Mouse (Mus musculus) limb, embryonic 12.5 days (tissue): ENCODE data around the gene Gm45194. TPM values are rescaled to one million over a fixed set of nuclear protein-coding genes. Genes with fewer than 3 reads are reported as not detected.
A peak's percentile ranks its signal among the peaks of the same experiment; 100 is the strongest.

Experiments used
- ATAC-seq: fragments of 200-750 bp; cut with Nextera tagmentation; 2 replicates; pipeline ENCODE4 v1.8.0; 2017; ENCODE audit warnings: low read depth, moderate TSS enrichment; ENCODE audit not compliant: insufficient number of reproducible peaks, insufficient read depth, low FRiP score, low TSS enrichment
- H3K27ac ChIP-seq: fragments of 300-500 bp; sonication (generic); 2 replicates; pipeline ENCODE4 v1.5.1; 2016; ENCODE audit warnings: mild to moderate bottlenecking, moderate library complexity
- H3K27me3 ChIP-seq: fragments of 300-500 bp; sonication (generic); 2 replicates; pipeline ENCODE4 v1.6.1; 2016; ENCODE audit warnings: mild to moderate bottlenecking, moderate library complexity
- H3K36me3 ChIP-seq: fragments of 300-500 bp; sonication (generic); 2 replicates; pipeline ENCODE4 v1.6.1; 2016; ENCODE audit warnings: mild to moderate bottlenecking, moderate library complexity
- H3K4me1 ChIP-seq: fragments of 300-500 bp; sonication (generic); replicated peaks from 2 replicates; pipeline ENCODE4 v1.6.1; 2016
- H3K4me2 ChIP-seq: fragments of 300-500 bp; sonication (generic); 2 replicates; pipeline ENCODE4 v1.6.1; 2016; ENCODE audit warnings: mild to moderate bottlenecking, moderate library complexity
- H3K4me3 ChIP-seq: fragments of 300-500 bp; sonication (generic); replicated peaks from 2 replicates; pipeline ENCODE4 v1.5.1; 2016; ENCODE audit warnings: mild to moderate bottlenecking
- H3K9ac ChIP-seq: fragments of 300-500 bp; sonication (generic); replicated peaks from 2 replicates; pipeline ENCODE4 v1.6.1; 2016; ENCODE audit warnings: mild to moderate bottlenecking, moderate library complexity
- H3K9me3 ChIP-seq: fragments of 300-500 bp; sonication (generic); 2 replicates; pipeline ENCODE4 v1.6.1; 2016; ENCODE audit warnings: mild to moderate bottlenecking, moderate library complexity
- WGBS: fragments of 180-500 bp; shearing (Covaris S2); methylation state at CpG from one replicate; pipeline ENCODE4 v1.1.7; 2016; 5-methylcytosine and 5-hydroxymethylcytosine counted together
- polyA plus RNA-seq: library from polyadenylated mRNA; unstranded; fragments of >200 nt; fragmentation: Nextera tagmentation; extraction: Ambion mirVana; gene quantifications from 2 replicates; pipeline ENCODE4 v1.2.1, GENCODE M21; 2016

The Gm45194 gene
- polyA plus RNA-seq, result 0.54 TPM in 1 of 2 replicates, not detected in the other

GRCm38 (mm10) chrX:111891089-111891488, at the start of gene Gm45194:
Gm45194 (plus strand) TSS chrX:111891389.
- Histone ChIP-seq H3K4me1 (no peaks in the 10 kb centered on the region), H3K9me3 (no peaks in the 10 kb centered on the region), H3K27me3 (peaks cover 16% of the 10 kb centered on the region), H3K4me3 (no peak within 1 kb of the TSS), H3K9ac (no peak within 1 kb of the TSS), H3K4me2 (no peak within 1 kb of the TSS), H3K36me3 (no peaks in the 10 kb centered on the region), H3K27ac (no peak within 1 kb of the TSS)
- no peak for ATAC-seq
- 46% methylated on average over 2 of the region's 2 CpGs for WGBS

- Histone ChIP-seq H3K36me3 (no peaks in the 10 kb centered on the region), H3K4me2 (no peak overlapping the region), H3K27me3 (no peaks in the 10 kb centered on the region), H3K27ac (no peak overlapping the region), H3K9ac (no peak overlapping the region), H3K9me3 (no peaks in the 10 kb centered on the region), H3K4me1 (no peaks in the 10 kb centered on the region), H3K4me3 (no peak overlapping the region)
- WGBS, result 84% methylated on average over 3 of the region's 3 CpGs
- no peak for ATAC-seq
These were observed 35.3 kb upstream of the Gm45194 start for GRCm38 (mm10) chrX:111855878-111856277.

- Histone ChIP-seq H3K27me3 (no peaks in the 10 kb centered on the region), H3K9ac (no peak overlapping the region), H3K4me2 (no peak overlapping the region), H3K4me1 (no peaks in the 10 kb centered on the region), H3K27ac (no peak overlapping the region), H3K4me3 (no peak overlapping the region), H3K9me3 (no peaks in the 10 kb centered on the region), H3K36me3 (no peaks in the 10 kb centered on the region)
- ATAC-seq, result no peak
- WGBS, result 72% methylated on average over 5 of the region's 5 CpGs
These were observed 9.9 kb upstream of the Gm45194 start for GRCm38 (mm10) chrX:111881251-111881650.

GRCm38 (mm10) chrX:111894321-111895050, 3.3 kb downstream of the Gm45194 start:
- Histone ChIP-seq H3K27ac (no peak overlapping the region), H3K4me2 (peak overlapping the region; percentile 61), H3K36me3 (no peaks in the 10 kb centered on the region), H3K9me3 (no peaks in the 10 kb centered on the region), H3K9ac (peak overlapping the region; percentile 40; the same call in 1 of the 2 replicates), H3K4me3 (peak overlapping the region; percentile 43), H3K27me3 (peaks cover 16% of the 10 kb centered on the region), H3K4me1 (no peaks in the 10 kb centered on the region)
- WGBS, result 18% methylated on average over 60 of the region's 71 CpGs
- peak; percentile 31; the same call in 1 of the 2 replicates for ATAC-seq

GRCm38 (mm10) chrX:111895084-111895779, 4.0 kb downstream of the Gm45194 start:
- Histone ChIP-seq H3K9me3 (no peaks in the 10 kb centered on the region), H3K36me3 (no peaks in the 10 kb centered on the region), H3K4me2 (peak overlapping the region; percentile 61), H3K27me3 (peaks cover 16% of the 10 kb centered on the region), H3K27ac (no peak overlapping the region), H3K4me3 (peak overlapping the region; percentile 43), H3K9ac (peak overlapping the region; percentile 40; the same call in 1 of the 2 replicates), H3K4me1 (no peaks in the 10 kb centered on the region)
- 18% methylated on average over 53 of the region's 70 CpGs for WGBS
- peak; percentile 47; the same call in 1 of the 2 replicates for ATAC-seq

GRCm38 (mm10) chrX:111917422-111917821, 26.2 kb downstream of the Gm45194 start:
- Histone ChIP-seq H3K4me2 (no peak overlapping the region), H3K4me3 (no peak overlapping the region), H3K9me3 (no peaks in the 10 kb centered on the region), H3K27ac (no peak overlapping the region), H3K36me3 (no peaks in the 10 kb centered on the region), H3K4me1 (no peaks in the 10 kb centered on the region), H3K9ac (no peak overlapping the region), H3K27me3 (no peaks in the 10 kb centered on the region)
- no peak for ATAC-seq

GRCm38 (mm10) chrX:111960909-111961308, 69.7 kb downstream of the Gm45194 start:
- Histone ChIP-seq H3K4me1 (no peaks in the 10 kb centered on the region), H3K9me3 (no peaks in the 10 kb centered on the region), H3K36me3 (no peaks in the 10 kb centered on the region), H3K27ac (no peak overlapping the region), H3K27me3 (no peaks in the 10 kb centered on the region), H3K9ac (no peak overlapping the region), H3K4me3 (no peak overlapping the region), H3K4me2 (no peak overlapping the region)
- 73% methylated on average over 4 of the region's 4 CpGs for WGBS
- no peak for ATAC-seq

- no peak overlapping the region for H3K9ac ChIP-seq
- WGBS, result 45% methylated on average over 1 of the region's 1 CpGs
- no peak overlapping the region for H3K27ac ChIP-seq
- H3K4me3 ChIP-seq, result no peak overlapping the region
- H3K9me3 ChIP-seq, result no peaks in the 10 kb centered on the region
- ATAC-seq, result no peak
- no peaks in the 10 kb centered on the region for H3K36me3 ChIP-seq
- H3K4me2 ChIP-seq, result no peak overlapping the region
- no peaks in the 10 kb centered on the region for H3K4me1 ChIP-seq
- no peaks in the 10 kb centered on the region for H3K27me3 ChIP-seq
These were observed 108.5 kb downstream of the Gm45194 start for GRCm38 (mm10) chrX:111999661-112000060.

GRCm38 (mm10) chrX:112010707-112011106, 119.5 kb downstream of the Gm45194 start, which contains the start of gene Tex16:
Tex16 (plus strand) TSS chrX:112011007.
- no peaks in the 10 kb centered on the region for H3K9me3 ChIP-seq
- H3K4me3 ChIP-seq, result no peak within 1 kb of the TSS
- H3K4me2 ChIP-seq, result no peak within 1 kb of the TSS
- no peaks in the 10 kb centered on the region for H3K27me3 ChIP-seq
- no peak for ATAC-seq
- no peaks in the 10 kb centered on the region for H3K4me1 ChIP-seq
- no peaks in the 10 kb centered on the region for H3K36me3 ChIP-seq
- no peak within 1 kb of the TSS for H3K9ac ChIP-seq
- no peak within 1 kb of the TSS for H3K27ac ChIP-seq

GRCm38 (mm10) chrX:112238749-112239148, 347.6 kb downstream of the Gm45194 start, which contains the start of gene 4933403O08Rik:
4933403O08Rik (plus strand) TSS chrX:112239049.
- H3K4me2 ChIP-seq, result no peak within 1 kb of the TSS
- no peak within 1 kb of the TSS for H3K27ac ChIP-seq
- no peaks in the 10 kb centered on the region for H3K36me3 ChIP-seq
- WGBS, result 76% methylated on average over 3 of the region's 3 CpGs
- no peak within 1 kb of the TSS for H3K9ac ChIP-seq
- ATAC-seq, result no peak
- no peak within 1 kb of the TSS for H3K4me3 ChIP-seq
- no peaks in the 10 kb centered on the region for H3K9me3 ChIP-seq
- H3K27me3 ChIP-seq, result no peaks in the 10 kb centered on the region
- H3K4me1 ChIP-seq, result no peaks in the 10 kb centered on the region

GRCm38 (mm10) chrX:112242916-112243315, 351.7 kb downstream of the Gm45194 start:
- no peak for ATAC-seq

More at GRCm38 (mm10) chrX:112242916-112243315, 351.7 kb downstream of the Gm45194 start:
- Histone ChIP-seq H3K9ac (no peak overlapping the region), H3K9me3 (no peaks in the 10 kb centered on the region), H3K27ac (no peak overlapping the region), H3K27me3 (no peaks in the 10 kb centered on the region), H3K4me2 (no peak overlapping the region), H3K36me3 (no peaks in the 10 kb centered on the region), H3K4me1 (no peaks in the 10 kb centered on the region), H3K4me3 (no peak overlapping the region)
- 82% methylated on average over 1 of the region's 1 CpGs for WGBS
